Mouse (Mus musculus) liver, embryonic 12.5 days (tissue): ENCODE measurements around the gene Smad6. TPM values are rescaled to one million over a fixed set of nuclear protein-coding genes. Genes with fewer than 3 reads are reported as not detected.

Experiments used
- ATAC-seq: fragments of 200-750 bp; cut with Nextera tagmentation; 2 replicates; pipeline ENCODE4 v1.8.0; 2017; ENCODE audit warnings: moderate number of reproducible peaks, mild to moderate bottlenecking, moderate library complexity
- H3K27ac ChIP-seq: fragments of 300-500 bp; sonication (generic); 2 replicates; pipeline ENCODE4 v1.5.1; 2016; ENCODE audit warnings: mild to moderate bottlenecking
- H3K27me3 ChIP-seq: fragments of 300-500 bp; sonication (generic); replicated peaks from 2 replicates; pipeline ENCODE4 v1.6.1; 2016; ENCODE audit warnings: mild to moderate bottlenecking, moderate library complexity
- H3K36me3 ChIP-seq: fragments of 300-500 bp; sonication (generic); 2 replicates; pipeline ENCODE4 v1.6.1; 2016; ENCODE audit warnings: mild to moderate bottlenecking, moderate library complexity
- H3K4me1 ChIP-seq: fragments of 300-500 bp; sonication (generic); 2 replicates; pipeline ENCODE4 v1.6.1; 2016
- H3K4me2 ChIP-seq: fragments of 300-500 bp; sonication (generic); 2 replicates; pipeline ENCODE4 v1.6.1; 2016; ENCODE audit warnings: mild to moderate bottlenecking, moderate library complexity
- H3K4me3 ChIP-seq: fragments of 300-500 bp; sonication (generic); 2 replicates; pipeline ENCODE4 v1.5.1; 2016; ENCODE audit warnings: mild to moderate bottlenecking, moderate library complexity
- H3K9ac ChIP-seq: fragments of 300-500 bp; sonication (generic); 2 replicates; pipeline ENCODE4 v1.6.1; 2016; ENCODE audit warnings: mild to moderate bottlenecking, moderate library complexity
- H3K9me3 ChIP-seq: fragments of 300-500 bp; sonication (generic); replicated peaks from 2 replicates; pipeline ENCODE4 v1.6.1; 2016; ENCODE audit warnings: mild to moderate bottlenecking, moderate library complexity
- WGBS: fragments of 180-500 bp; shearing (Covaris S2); methylation state at CpG from one replicate; pipeline ENCODE4 v1.1.7; 2016; ENCODE audit not compliant: insufficient replicate concordance; 5-methylcytosine and 5-hydroxymethylcytosine counted together
- polyA plus RNA-seq: library from polyadenylated mRNA; unstranded; fragments of >200 nt; fragmentation: Nextera tagmentation; extraction: Ambion mirVana; gene quantifications from 2 replicates; pipeline ENCODE4 v1.2.1, GENCODE M21; 2016

Gene Smad6
- polyA plus RNA-seq, 1 experiment from 2014 or later: 11.7 TPM

- no peaks in the 10 kb centered on the region for H3K36me3 ChIP-seq
- H3K27me3 ChIP-seq: no peaks in the 10 kb centered on the region
- peaks cover 83% of the 10 kb centered on the region for H3K4me1 ChIP-seq
- peak overlapping the region; percentile 37; the same call in 1 of the 2 replicates for H3K27ac ChIP-seq
- no peaks in the 10 kb centered on the region for H3K9me3 ChIP-seq
- 54% methylated on average over 18 of the region's 18 CpGs for WGBS
- H3K4me2 ChIP-seq: no peak overlapping the region
- no peak overlapping the region for H3K4me3 ChIP-seq
- ATAC-seq: no peak
- no peak overlapping the region for H3K9ac ChIP-seq
Measured at GRCm38 (mm10) chr9:63980179-63981086, 41.4 kb downstream of the Smad6 start.

DNA sequence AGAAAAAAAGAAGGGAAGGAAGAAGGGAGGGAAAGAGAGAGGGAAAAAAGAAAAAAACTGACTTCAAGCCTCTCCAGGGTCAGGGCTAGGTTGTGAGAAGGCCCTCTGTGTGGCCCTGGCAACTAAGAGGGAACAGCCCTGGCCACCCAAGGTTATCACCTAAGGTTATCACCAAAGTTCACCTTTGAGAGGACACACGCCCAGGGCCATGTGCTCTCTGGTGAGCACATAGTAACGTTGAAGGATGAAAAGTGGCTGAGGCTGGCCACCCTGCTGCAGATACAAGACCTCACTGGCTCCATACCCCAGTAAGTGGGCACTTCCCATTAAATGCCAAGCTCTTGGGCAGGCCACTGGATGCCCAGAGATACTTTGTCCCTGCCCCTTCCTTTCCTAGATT, 42.6 kb downstream of the Smad6 start:
- Histone ChIP-seq H3K4me1 (peaks cover 85% of the 10 kb centered on the region), H3K9ac (no peak overlapping the region), H3K27me3 (no peaks in the 10 kb centered on the region), H3K9me3 (no peaks in the 10 kb centered on the region), H3K4me3 (no peak overlapping the region), H3K4me2 (no peak overlapping the region), H3K36me3 (no peaks in the 10 kb centered on the region), H3K27ac (peak overlapping the region; percentile 37; the same call in 1 of the 2 replicates)
- WGBS: 47% methylated on average over 2 of the region's 2 CpGs
- ATAC-seq: peak; percentile 50; the same call in 1 of the 2 replicates

DNA sequence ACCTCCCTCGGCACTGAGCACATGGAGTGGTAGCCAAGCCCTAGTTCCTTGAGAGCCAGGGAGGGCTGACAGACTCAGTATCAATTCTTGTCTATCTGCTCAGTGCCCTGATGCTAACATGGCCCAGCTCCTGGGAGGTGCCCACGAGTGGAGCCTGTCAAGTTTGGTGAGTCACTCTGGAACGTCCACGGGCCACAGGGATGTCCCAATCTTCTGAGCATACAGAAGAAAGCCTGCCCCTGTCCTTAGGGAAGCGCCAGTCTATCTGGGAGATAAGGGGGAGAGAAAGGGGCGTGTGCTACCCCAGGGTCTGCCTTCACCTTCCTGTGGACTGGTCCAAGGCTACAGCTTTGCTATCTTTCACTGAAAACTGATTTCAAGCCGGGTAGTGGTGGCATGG, 43.2 kb downstream of the Smad6 start:
- Histone ChIP-seq H3K4me3 (no peak overlapping the region), H3K4me1 (peaks cover 83% of the 10 kb centered on the region), H3K9me3 (no peaks in the 10 kb centered on the region), H3K36me3 (no peaks in the 10 kb centered on the region), H3K4me2 (no peak overlapping the region), H3K27me3 (no peaks in the 10 kb centered on the region), H3K27ac (no peak overlapping the region), H3K9ac (no peak overlapping the region)
- 35% methylated on average over 7 of the region's 7 CpGs for WGBS
- no peak for ATAC-seq

- Histone ChIP-seq H3K9ac (no peak overlapping the region), H3K27ac (no peak overlapping the region), H3K9me3 (no peaks in the 10 kb centered on the region), H3K4me3 (no peak overlapping the region), H3K36me3 (peaks cover 6% of the 10 kb centered on the region; the same call in 1 of the 2 replicates), H3K4me2 (no peak overlapping the region), H3K27me3 (no peaks in the 10 kb centered on the region), H3K4me1 (peaks cover 77% of the 10 kb centered on the region)
- no peak; the same call in 1 of the 2 replicates for ATAC-seq
- WGBS: 63% methylated on average over 11 of the region's 11 CpGs
Measured at GRCm38 (mm10) chr9:63975996-63976395, 45.9 kb downstream of the Smad6 start.

GRCm38 (mm10) chr9:63974258-63975023, 47.4 kb downstream of the Smad6 start:
- Histone ChIP-seq H3K27me3 (0 out of 2 replicates have a peak, but pooled peaks cover 5% of the 10 kb centered on the region), H3K27ac (no peak overlapping the region), H3K4me2 (no peak overlapping the region), H3K4me1 (peaks cover 78% of the 10 kb centered on the region), H3K4me3 (no peak overlapping the region), H3K9ac (no peak overlapping the region), H3K36me3 (peaks cover 6% of the 10 kb centered on the region; the same call in 1 of the 2 replicates), H3K9me3 (no peaks in the 10 kb centered on the region)
- no peak for ATAC-seq
- WGBS: 36% methylated on average over 13 of the region's 13 CpGs

GRCm38 (mm10) chr9:63973662-63974190, 48.1 kb downstream of the Smad6 start:
- WGBS: 63% methylated on average over 14 of the region's 14 CpGs
- H3K9ac ChIP-seq: no peak overlapping the region
- H3K4me1 ChIP-seq: peaks cover 73% of the 10 kb centered on the region
- 0 out of 2 replicates have a peak, but pooled peaks cover 8% of the 10 kb centered on the region for H3K27me3 ChIP-seq
- no peak overlapping the region for H3K27ac ChIP-seq
- ATAC-seq: no peak
- peaks cover 6% of the 10 kb centered on the region; the same call in 1 of the 2 replicates for H3K36me3 ChIP-seq
- no peak overlapping the region for H3K4me3 ChIP-seq
- H3K9me3 ChIP-seq: no peaks in the 10 kb centered on the region
- H3K4me2 ChIP-seq: no peak overlapping the region

- WGBS: 77% methylated on average over 11 of the region's 11 CpGs
- ATAC-seq: no peak
Measured at GRCm38 (mm10) chr9:63972576-63973290, 49.1 kb downstream of the Smad6 start.

GRCm38 (mm10) chr9:63971557-63971956, 50.3 kb downstream of the Smad6 start:
- H3K9me3 ChIP-seq: no peaks in the 10 kb centered on the region
- no peak overlapping the region for H3K9ac ChIP-seq
- 41% methylated on average over 4 of the region's 4 CpGs for WGBS
- ATAC-seq: no peak
- peaks cover 6% of the 10 kb centered on the region; the same call in 1 of the 2 replicates for H3K36me3 ChIP-seq
- H3K4me2 ChIP-seq: no peak overlapping the region
- H3K4me1 ChIP-seq: peaks cover 68% of the 10 kb centered on the region
- no peak overlapping the region for H3K4me3 ChIP-seq
- no peak overlapping the region for H3K27ac ChIP-seq
- 0 out of 2 replicates have a peak, but pooled peaks cover 8% of the 10 kb centered on the region for H3K27me3 ChIP-seq

More at GRCm38 (mm10) chr9:63972576-63973290, 49.1 kb downstream of the Smad6 start:
- H3K9ac ChIP-seq: no peak overlapping the region
- no peaks in the 10 kb centered on the region for H3K9me3 ChIP-seq
- H3K4me3 ChIP-seq: no peak overlapping the region
- 0 out of 2 replicates have a peak, but pooled peaks cover 8% of the 10 kb centered on the region for H3K27me3 ChIP-seq
- no peak overlapping the region for H3K4me2 ChIP-seq
- 0 out of 2 replicates have a peak overlapping the region, but pooled peaks have one; percentile 18 for H3K27ac ChIP-seq
- peaks cover 6% of the 10 kb centered on the region; the same call in 1 of the 2 replicates for H3K36me3 ChIP-seq
- H3K4me1 ChIP-seq: peaks cover 69% of the 10 kb centered on the region

DNA sequence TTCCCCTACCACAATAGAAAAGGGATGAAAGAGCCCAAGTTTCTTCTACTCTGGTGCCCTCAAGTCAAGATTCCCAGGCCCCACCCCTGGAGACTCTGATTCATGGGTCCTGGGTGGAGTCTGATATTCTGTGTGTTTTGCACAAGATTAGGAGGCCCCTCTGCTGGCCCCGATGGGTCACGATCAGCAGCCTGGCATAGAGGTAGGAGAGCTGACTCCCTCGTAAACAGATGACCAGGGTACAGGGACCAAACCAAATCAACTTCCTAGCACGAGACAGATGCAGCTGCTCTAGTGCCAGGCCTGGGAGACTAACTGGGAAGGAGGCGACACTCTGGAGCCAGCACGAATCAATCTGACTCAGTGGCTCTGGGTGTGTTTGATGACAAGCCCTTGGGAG, 51.0 kb downstream of the Smad6 start:
- ATAC-seq: no peak
- peaks cover 6% of the 10 kb centered on the region; the same call in 1 of the 2 replicates for H3K36me3 ChIP-seq
- H3K4me2 ChIP-seq: 0 out of 2 replicates have a peak overlapping the region, but pooled peaks have one; percentile 5
- no peak overlapping the region for H3K9ac ChIP-seq
- WGBS: 43% methylated on average over 6 of the region's 6 CpGs
- H3K27me3 ChIP-seq: 0 out of 2 replicates have a peak, but pooled peaks cover 8% of the 10 kb centered on the region
- peak overlapping the region; percentile 50 for H3K27ac ChIP-seq
- H3K9me3 ChIP-seq: no peaks in the 10 kb centered on the region
- no peak overlapping the region for H3K4me3 ChIP-seq
- H3K4me1 ChIP-seq: peaks cover 60% of the 10 kb centered on the region

- ATAC-seq: 0 out of 2 replicates have a peak, but pooled peaks have one; percentile 17
- no peaks in the 10 kb centered on the region for H3K9me3 ChIP-seq
- H3K9ac ChIP-seq: no peak overlapping the region
- 42% methylated on average over 12 of the region's 12 CpGs for WGBS
- H3K4me2 ChIP-seq: 0 out of 2 replicates have a peak overlapping the region, but pooled peaks have one; percentile 5
- H3K4me1 ChIP-seq: peaks cover 59% of the 10 kb centered on the region
- 0 out of 2 replicates have a peak, but pooled peaks cover 8% of the 10 kb centered on the region for H3K27me3 ChIP-seq
- H3K27ac ChIP-seq: peak overlapping the region; percentile 50
- H3K36me3 ChIP-seq: peaks cover 6% of the 10 kb centered on the region; the same call in 1 of the 2 replicates
- no peak overlapping the region for H3K4me3 ChIP-seq
Measured at GRCm38 (mm10) chr9:63970388-63970787, 51.5 kb downstream of the Smad6 start.

GRCm38 (mm10) chr9:63969467-63969866, 52.4 kb downstream of the Smad6 start:
- Histone ChIP-seq H3K27ac (no peak overlapping the region), H3K9me3 (no peaks in the 10 kb centered on the region), H3K4me3 (no peak overlapping the region), H3K36me3 (peaks cover 6% of the 10 kb centered on the region; the same call in 1 of the 2 replicates), H3K27me3 (0 out of 2 replicates have a peak, but pooled peaks cover 8% of the 10 kb centered on the region), H3K4me1 (peaks cover 54% of the 10 kb centered on the region), H3K9ac (no peak overlapping the region), H3K4me2 (no peak overlapping the region)
- 72% methylated on average over 10 of the region's 10 CpGs for WGBS
- ATAC-seq: no peak
